Mouse (Mus musculus): ENCODE measurements around the gene Oasl2. TPM values are rescaled to one million over a fixed set of nuclear protein-coding genes. Genes with fewer than 3 reads are reported as not detected.
"Not testable (repeated sequence)": the region's sequence is repeated elsewhere in the genome, so short reads cannot be mapped to it uniquely, and the experiment has no call there.

The Oasl2 gene
- polyA plus RNA-seq, 1 experiment: 3.3 TPM

DNA sequence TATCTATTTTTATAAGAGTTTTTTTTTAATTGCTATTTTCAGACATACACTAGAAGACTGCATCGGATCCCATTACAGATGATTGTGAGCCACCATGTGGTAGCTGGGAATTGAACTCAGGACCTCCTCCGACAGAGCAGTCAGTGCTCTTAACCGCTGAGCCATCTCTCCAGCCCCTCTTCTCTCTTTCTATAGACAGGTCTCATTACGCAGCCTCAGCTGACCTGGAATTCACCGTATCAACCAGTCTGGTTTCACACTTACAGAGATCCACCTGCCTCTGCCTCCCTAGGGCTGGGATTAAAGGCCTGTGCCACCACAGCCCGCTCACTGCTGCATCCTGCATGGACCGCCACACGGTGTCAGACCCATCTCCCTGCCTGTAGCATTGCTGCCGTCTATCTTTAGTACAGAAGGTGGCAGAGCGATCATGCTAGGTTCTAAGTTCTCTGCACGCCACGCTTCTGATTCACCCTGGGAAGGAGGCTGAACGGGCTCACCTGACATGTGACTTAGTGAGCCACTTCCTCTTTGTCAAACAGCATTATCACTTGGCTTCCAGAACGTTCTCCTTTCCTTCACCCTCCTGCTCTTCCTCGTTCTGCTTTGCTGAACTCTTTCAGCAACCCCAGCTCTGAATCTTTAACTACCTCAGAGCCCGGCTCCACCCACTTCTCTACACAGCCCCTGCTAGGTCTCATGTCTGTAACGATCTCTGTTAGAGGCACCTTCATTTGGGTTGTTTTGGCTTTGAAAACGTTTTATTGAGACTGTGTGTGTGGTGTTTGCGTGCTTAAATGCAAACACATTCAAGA lies 25.0 kb downstream of the Oasl2 start:
- no peak for TF ChIP-seq POLR2A (IDR thresholded peaks at IDR 0.05; ENCODE audit: borderline replicate concordance, extremely low read depth, insufficient read depth, insufficient read length, poor library complexity, severe bottlenecking)
- no peak for TF ChIP-seq CTCF (IDR thresholded peaks at IDR 0.05; ENCODE audit: borderline replicate concordance, extremely low read depth, insufficient read depth, insufficient read length)
- no peak for DNase-seq (ENCODE audit: low read depth)

DNA sequence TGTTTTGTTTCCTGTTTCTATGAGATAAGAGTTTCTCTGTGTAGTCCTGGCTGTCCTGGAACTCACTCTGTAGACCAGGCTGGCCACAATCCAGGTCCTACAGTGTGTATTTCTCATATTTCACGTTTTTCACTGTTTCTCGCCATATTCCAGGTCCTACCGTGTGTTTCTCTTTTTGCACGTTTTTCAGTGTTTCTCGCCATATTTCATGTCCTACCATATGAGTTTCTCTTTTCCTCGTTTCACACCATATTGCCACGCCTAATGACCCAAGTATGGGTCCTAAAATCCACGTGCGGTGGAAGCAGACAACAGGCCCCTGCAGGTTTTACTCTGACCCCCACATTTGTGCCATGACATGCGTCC lies 25.6 kb downstream of the Oasl2 start:
- TF ChIP-seq POLR2A (IDR thresholded peaks at IDR 0.05; ENCODE audit: borderline replicate concordance, extremely low read depth, insufficient read depth, insufficient read length, poor library complexity, severe bottlenecking) (no peak), CTCF (IDR thresholded peaks at IDR 0.05; ENCODE audit: borderline replicate concordance, extremely low read depth, insufficient read depth, insufficient read length) (no peak)
- peak; percentile 17 for DNase-seq (ENCODE audit: low read depth)

DNA sequence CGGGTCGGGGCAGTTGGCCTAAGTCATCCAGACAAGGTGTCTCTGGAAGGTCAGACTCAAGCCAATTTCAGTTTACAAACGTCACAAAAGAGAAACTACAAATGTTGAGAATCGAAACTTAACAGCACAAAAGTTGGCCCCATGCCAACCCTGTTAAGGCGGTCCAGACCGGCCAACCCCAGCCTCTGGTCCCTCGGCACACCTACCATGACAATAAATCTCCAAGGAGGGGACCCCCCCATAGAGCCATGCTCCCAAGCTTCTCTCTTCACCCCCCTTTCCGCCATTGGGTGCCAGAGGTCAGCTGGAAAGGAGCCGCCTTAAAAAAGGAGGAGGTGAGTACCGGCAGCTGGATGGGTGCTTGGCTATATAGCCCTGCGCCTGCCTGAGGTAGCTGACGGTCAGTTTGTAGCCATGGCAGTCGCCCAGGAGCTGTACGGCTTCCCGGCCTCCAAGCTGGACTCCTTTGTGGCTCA lies 26.3 kb downstream of the Oasl2 start, which contains the start of gene Oasl1:
TSS of gene Oasl1 (plus strand) at position 243 of the 476 bp plus-strand sequence.
- peak; percentile 22 for DNase-seq (ENCODE audit: low read depth)
- TF ChIP-seq CTCF (IDR thresholded peaks at IDR 0.05; ENCODE audit: borderline replicate concordance, extremely low read depth, insufficient read depth, insufficient read length) (no peak), POLR2A (IDR thresholded peaks at IDR 0.05; ENCODE audit: borderline replicate concordance, extremely low read depth, insufficient read depth, insufficient read length, poor library complexity, severe bottlenecking) (no peak)

- TF ChIP-seq CTCF (IDR thresholded peaks at IDR 0.05; ENCODE audit: borderline replicate concordance, extremely low read depth, insufficient read depth, insufficient read length) (no peak), POLR2A (IDR thresholded peaks at IDR 0.05; ENCODE audit: borderline replicate concordance, extremely low read depth, insufficient read depth, insufficient read length, poor library complexity, severe bottlenecking) (no peak)
- DNase-seq (ENCODE audit: low read depth): no peak
These were observed 29.5 kb downstream of the Oasl2 start for GRCm38 (mm10) chr5:114926153-114926684.

- TF ChIP-seq CTCF (IDR thresholded peaks at IDR 0.05; ENCODE audit: borderline replicate concordance, extremely low read depth, insufficient read depth, insufficient read length) (no peak), POLR2A (IDR thresholded peaks at IDR 0.05; ENCODE audit: borderline replicate concordance, extremely low read depth, insufficient read depth, insufficient read length, poor library complexity, severe bottlenecking) (no peak)
- DNase-seq (ENCODE audit: low read depth): no peak
These were observed 30.0 kb downstream of the Oasl2 start for GRCm38 (mm10) chr5:114926753-114927152.

DNA sequence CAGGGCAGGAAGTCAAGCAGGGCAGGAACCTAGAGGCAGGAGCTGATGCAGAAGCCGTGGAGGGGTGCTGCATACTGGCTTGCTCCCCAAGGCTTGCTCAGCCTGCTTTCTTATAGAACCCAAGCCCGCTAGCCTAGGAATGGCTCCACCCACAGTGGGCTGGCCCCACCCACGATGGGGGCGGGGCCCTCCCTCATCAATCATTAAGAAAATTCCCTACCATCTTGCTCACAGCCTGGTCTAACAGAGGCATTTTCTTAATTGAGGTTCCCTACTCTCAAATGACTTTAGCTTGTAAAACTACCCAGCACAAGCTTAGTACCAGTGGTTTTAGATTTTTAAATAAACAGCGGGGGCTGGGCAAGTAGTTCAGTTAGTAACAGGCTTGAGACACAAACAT lies 34.9 kb downstream of the Oasl2 start:
- no peak for TF ChIP-seq CTCF (IDR thresholded peaks at IDR 0.05; ENCODE audit: borderline replicate concordance, extremely low read depth, insufficient read depth, insufficient read length)
- TF ChIP-seq POLR2A (IDR thresholded peaks at IDR 0.05; ENCODE audit: borderline replicate concordance, extremely low read depth, insufficient read depth, insufficient read length, poor library complexity, severe bottlenecking): no peak
- DNase-seq (ENCODE audit: low read depth): no peak

- TF ChIP-seq CTCF (IDR thresholded peaks at IDR 0.05; ENCODE audit: borderline replicate concordance, extremely low read depth, insufficient read depth, insufficient read length) (no peak), POLR2A (IDR thresholded peaks at IDR 0.05; ENCODE audit: borderline replicate concordance, extremely low read depth, insufficient read depth, insufficient read length, poor library complexity, severe bottlenecking) (no peak)
- no peak for DNase-seq (ENCODE audit: low read depth)
These were observed 36.5 kb downstream of the Oasl2 start for GRCm38 (mm10) chr5:114933206-114933605.

GRCm38 (mm10) chr5:114935838-114936237 lies 39.1 kb downstream of the Oasl2 start:
- peak; percentile 29 for DNase-seq (ENCODE audit: low read depth)
- TF ChIP-seq POLR2A (IDR thresholded peaks at IDR 0.05; ENCODE audit: borderline replicate concordance, extremely low read depth, insufficient read depth, insufficient read length, poor library complexity, severe bottlenecking): no peak
- TF ChIP-seq CTCF (IDR thresholded peaks at IDR 0.05; ENCODE audit: borderline replicate concordance, extremely low read depth, insufficient read depth, insufficient read length): no peak

DNA sequence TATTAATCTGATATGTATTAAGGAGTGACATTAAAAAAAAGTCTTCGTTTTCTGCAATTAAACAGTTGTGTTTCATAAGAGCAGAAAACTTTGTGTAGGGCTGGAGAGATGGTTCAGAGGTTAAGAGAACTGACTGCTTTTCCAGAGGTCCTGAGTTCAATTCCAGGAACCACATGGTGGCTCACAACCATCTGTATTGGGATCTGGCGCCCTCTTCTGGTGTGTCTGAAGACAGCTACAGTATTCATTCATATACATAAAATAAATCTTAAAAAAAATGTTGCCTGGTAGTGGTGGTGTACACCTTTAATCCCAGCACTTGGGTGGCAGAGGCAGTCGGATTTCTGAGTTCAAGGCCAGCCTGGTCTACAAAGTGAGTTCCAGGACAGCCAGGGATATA lies 44.4 kb downstream of the Oasl2 start:
- DNase-seq (ENCODE audit: low read depth): not testable (repeated sequence)

DNA sequence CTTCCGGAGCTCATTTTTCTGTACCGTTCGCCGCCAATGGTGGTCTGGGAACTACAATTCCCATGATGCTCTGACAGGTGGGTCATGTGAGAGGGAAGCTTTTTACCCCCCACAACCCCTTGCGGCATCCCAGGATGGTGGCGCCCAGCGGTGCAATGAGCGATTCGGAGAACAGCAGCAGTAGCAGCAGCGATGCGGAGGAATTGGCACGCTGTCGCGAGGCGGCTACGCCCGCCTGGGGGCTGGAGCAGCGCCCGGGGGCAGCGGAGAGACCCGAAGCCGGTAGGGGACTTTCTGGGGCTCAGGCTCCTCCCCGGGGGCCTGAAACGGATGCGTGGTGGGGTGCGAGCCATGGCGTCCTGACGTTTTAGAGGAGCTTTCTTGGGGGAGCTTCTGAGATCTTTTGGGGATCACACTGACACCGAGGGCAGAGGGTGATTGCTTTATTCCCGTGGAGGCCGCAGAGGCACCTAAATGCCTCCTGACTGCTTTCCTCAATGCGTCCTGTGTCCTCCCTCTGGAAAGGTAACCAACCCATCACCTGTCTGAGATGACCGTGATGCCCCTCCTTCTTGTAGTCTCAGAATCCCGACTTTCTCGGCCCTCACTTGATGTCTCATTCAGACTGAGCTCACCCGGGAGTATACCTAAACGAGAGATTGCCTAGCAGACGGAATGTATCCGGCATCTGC lies 45.5 kb downstream of the Oasl2 start, which contains the start of gene 2210016L21Rik:
TSS of gene 2210016L21Rik (plus strand) at position 85 of the 692 bp plus-strand sequence.
- DNase-seq (ENCODE audit: low read depth): peak; percentile 97
- TF ChIP-seq CTCF (IDR thresholded peaks at IDR 0.05; ENCODE audit: borderline replicate concordance, extremely low read depth, insufficient read depth, insufficient read length) (no peak), POLR2A (IDR thresholded peaks at IDR 0.05; ENCODE audit: borderline replicate concordance, extremely low read depth, insufficient read depth, insufficient read length, poor library complexity, severe bottlenecking) (peak; percentile 70; the same call in 1 of the 2 replicates)

DNA sequence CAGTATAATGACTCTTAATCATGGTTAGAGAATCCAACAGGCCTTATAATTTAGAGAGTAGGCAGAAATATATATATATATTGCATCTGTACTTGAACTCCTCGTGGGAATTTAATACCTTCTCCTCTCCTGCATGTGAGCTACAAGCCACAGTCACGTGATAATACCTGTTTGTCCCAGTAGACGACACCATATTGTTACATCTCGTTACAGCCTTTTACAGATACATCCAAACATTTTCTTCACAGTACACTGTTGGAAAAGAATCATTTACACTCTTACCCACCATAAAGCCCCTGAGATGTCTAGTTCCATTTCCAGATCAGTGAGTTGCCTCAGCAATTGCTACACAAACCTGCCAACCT lies 46.0 kb downstream of the Oasl2 start:
- peak; percentile 14 for DNase-seq (ENCODE audit: low read depth)
- TF ChIP-seq POLR2A (IDR thresholded peaks at IDR 0.05; ENCODE audit: borderline replicate concordance, extremely low read depth, insufficient read depth, insufficient read length, poor library complexity, severe bottlenecking): no peak
- TF ChIP-seq CTCF (IDR thresholded peaks at IDR 0.05; ENCODE audit: borderline replicate concordance, extremely low read depth, insufficient read depth, insufficient read length): no peak

Measured in brain, embryonic 14.5 days (tissue).